Mouse (Mus musculus) midbrain, embryonic 11.5 days (tissue): ENCODE results near the gene Polq. TPM values are rescaled to one million over a fixed set of nuclear protein-coding genes. Genes with fewer than 3 reads are reported as not detected.
"Not testable (repeated sequence)": the region's sequence is repeated elsewhere in the genome, so short reads cannot be mapped to it uniquely, and the experiment has no call there.

ENCODE experiments used
- ATAC-seq: fragments of 200-750 bp; cut with Nextera tagmentation; 2 replicates; pipeline ENCODE4 v1.8.0; 2017; ENCODE audit warnings: moderate TSS enrichment, moderate library complexity; ENCODE audit not compliant: low FRiP score
- DNase-seq: peaks from one replicate; pipeline ENCODE4 v3.0.0; 2015; ENCODE audit warnings: low spot score; ENCODE audit errors: missing footprints
- H3K27ac ChIP-seq: fragments of 300-500 bp; sonication (generic); 2 replicates; pipeline ENCODE4 v1.5.1; 2014; ENCODE audit warnings: low read depth, low read length
- H3K27me3 ChIP-seq: fragments of 300-500 bp; sonication (generic); 2 replicates; pipeline ENCODE4 v1.6.1; 2014; ENCODE audit warnings: mild to moderate bottlenecking, low read length, moderate library complexity, mixed read lengths; ENCODE audit not compliant: control insufficient read depth, insufficient read depth
- H3K36me3 ChIP-seq: fragments of 300-500 bp; sonication (generic); 2 replicates; pipeline ENCODE4 v1.6.1; 2014; ENCODE audit warnings: mild to moderate bottlenecking, low read length, moderate library complexity, mixed read lengths; ENCODE audit not compliant: control insufficient read depth, insufficient read depth
- H3K4me1 ChIP-seq: fragments of 300-500 bp; sonication (generic); 2 replicates; pipeline ENCODE4 v1.6.1; 2014; ENCODE audit warnings: low read length; ENCODE audit not compliant: control insufficient read depth, insufficient read depth
- H3K4me2 ChIP-seq: fragments of 300-500 bp; sonication (generic); 2 replicates; pipeline ENCODE4 v1.6.1; 2014; ENCODE audit warnings: mild to moderate bottlenecking, moderate library complexity
- H3K4me3 ChIP-seq: fragments of 300-500 bp; sonication (generic); 2 replicates; pipeline ENCODE4 v1.5.1; 2014; ENCODE audit warnings: low read depth, low read length
- H3K9ac ChIP-seq: fragments of 300-500 bp; sonication (generic); 2 replicates; pipeline ENCODE4 v1.6.1; 2014; ENCODE audit warnings: low read length
- H3K9me3 ChIP-seq: fragments of 300-500 bp; sonication (generic); 2 replicates; pipeline ENCODE4 v1.6.1; 2016; ENCODE audit warnings: low read length; ENCODE audit not compliant: control insufficient read depth
- WGBS: fragments of 180-500 bp; shearing (Covaris S2); extraction: QIAGEN DNeasy Blood & Tissue Kit; methylation state at CpG from one replicate; pipeline ENCODE4 v1.1.7; 2014; 5-methylcytosine and 5-hydroxymethylcytosine counted together
- polyA plus RNA-seq: library from polyadenylated mRNA; unstranded; fragments of >200 nt; fragmentation: Nextera tagmentation; extraction: Ambion mirVana; gene quantifications from 2 replicates; pipeline ENCODE4 v1.2.1, GENCODE M21; 2014

Polq gene
- polyA plus RNA-seq, 1 experiment from 2014 or later: 11.0 TPM

GRCm38 (mm10) chr16:37059631-37060030 is 48.0 kb downstream of the Polq start:
- H3K27ac ChIP-seq: no peak overlapping the region
- ATAC-seq (no peak), DNase-seq (no peak)
- no peak overlapping the region for H3K4me2 ChIP-seq
- H3K9me3 ChIP-seq: no peaks in the 10 kb centered on the region
- H3K9ac ChIP-seq: no peak overlapping the region
- WGBS: 95% methylated on average over 3 of the region's 3 CpGs
- no peaks in the 10 kb centered on the region for H3K27me3 ChIP-seq
- no peaks in the 10 kb centered on the region for H3K4me1 ChIP-seq
- no peak overlapping the region for H3K4me3 ChIP-seq
- peaks cover 17% of the 10 kb centered on the region for H3K36me3 ChIP-seq

DNA sequence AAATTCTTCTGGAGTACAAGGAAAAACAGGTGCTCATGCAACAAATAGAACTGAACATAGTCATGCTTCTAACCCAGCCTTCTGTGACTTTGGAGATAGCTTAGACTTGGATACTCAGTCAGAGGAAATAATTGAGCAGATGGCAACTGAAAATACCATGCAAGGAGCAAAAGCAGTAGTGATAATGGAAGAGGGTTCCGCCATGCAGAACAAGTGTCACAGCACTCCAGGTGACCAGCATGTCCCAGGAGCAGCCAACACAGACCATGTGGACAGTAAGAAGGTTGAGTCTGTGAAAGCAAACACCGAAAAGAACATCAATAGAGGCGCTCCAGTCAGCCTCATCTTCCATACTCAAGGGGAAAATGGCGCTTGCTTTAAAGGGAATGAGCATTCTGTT is 49.7 kb downstream of the Polq start:
- ATAC-seq (no peak), DNase-seq (no peak)
- WGBS: 95% methylated on average over 4 of the region's 4 CpGs
- Histone ChIP-seq H3K36me3 (peaks cover 17% of the 10 kb centered on the region), H3K27me3 (no peaks in the 10 kb centered on the region), H3K9me3 (no peaks in the 10 kb centered on the region), H3K4me3 (no peak overlapping the region), H3K4me1 (no peaks in the 10 kb centered on the region), H3K27ac (no peak overlapping the region), H3K4me2 (no peak overlapping the region), H3K9ac (no peak overlapping the region)

DNA sequence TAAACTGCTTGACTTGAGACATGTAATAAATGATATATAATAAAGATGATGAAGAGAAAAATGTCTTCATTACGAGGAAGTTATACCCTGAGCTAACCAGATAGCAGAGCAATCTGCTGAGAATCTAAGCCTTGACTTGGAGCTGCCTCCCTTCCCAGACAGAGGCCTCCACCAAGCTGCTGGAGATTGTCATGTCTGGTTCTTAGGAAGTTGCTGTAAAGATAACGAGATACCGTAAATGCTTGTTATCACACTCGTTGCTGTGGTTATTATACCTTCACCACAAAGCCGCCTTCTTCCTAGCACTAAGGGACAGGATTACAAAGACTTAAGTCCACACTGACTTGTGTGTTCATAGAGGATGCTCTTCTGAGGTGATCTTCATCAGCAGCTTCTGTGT is 60.8 kb downstream of the Polq start:
- H3K4me3 ChIP-seq: no peak overlapping the region
- no peaks in the 10 kb centered on the region for H3K4me1 ChIP-seq
- H3K4me2 ChIP-seq: no peak overlapping the region
- H3K36me3 ChIP-seq: no peaks in the 10 kb centered on the region; the same call in 1 of the 2 replicates
- WGBS: 94% methylated on average over 5 of the region's 5 CpGs
- H3K9me3 ChIP-seq: no peaks in the 10 kb centered on the region
- no peak overlapping the region for H3K27ac ChIP-seq
- H3K9ac ChIP-seq: no peak overlapping the region
- no peak for ATAC-seq
- H3K27me3 ChIP-seq: no peaks in the 10 kb centered on the region
- no peak for DNase-seq

DNA sequence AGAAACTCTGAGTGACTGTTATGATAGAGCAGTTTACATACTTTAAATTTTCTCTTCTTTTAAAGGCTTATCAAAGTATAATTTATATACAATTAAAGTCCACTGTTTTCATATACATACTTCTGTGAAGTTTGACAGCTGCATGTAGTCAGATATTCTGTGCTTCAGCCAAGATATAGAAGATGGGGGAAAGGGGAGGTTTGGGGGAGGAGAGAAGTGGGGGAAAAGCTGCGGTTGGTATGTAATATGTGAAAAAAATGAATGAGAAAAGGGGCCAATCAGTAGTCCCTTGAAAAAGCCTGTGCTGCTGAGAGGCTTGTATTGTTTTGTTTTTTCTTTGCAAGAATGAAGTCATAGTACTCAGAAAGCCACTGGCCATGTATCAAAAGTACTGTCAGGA is 78.1 kb downstream of the Polq start:
- no peak overlapping the region for H3K9ac ChIP-seq
- no peak overlapping the region for H3K27ac ChIP-seq
- DNase-seq (no peak), ATAC-seq (no peak)
- no peaks in the 10 kb centered on the region for H3K4me1 ChIP-seq
- 93% methylated on average over 1 of the region's 1 CpGs for WGBS
- no peaks in the 10 kb centered on the region for H3K9me3 ChIP-seq
- no peak overlapping the region for H3K4me2 ChIP-seq
- H3K36me3 ChIP-seq: peaks cover 3% of the 10 kb centered on the region; the same call in 1 of the 2 replicates
- H3K27me3 ChIP-seq: no peaks in the 10 kb centered on the region
- no peak overlapping the region for H3K4me3 ChIP-seq

DNA sequence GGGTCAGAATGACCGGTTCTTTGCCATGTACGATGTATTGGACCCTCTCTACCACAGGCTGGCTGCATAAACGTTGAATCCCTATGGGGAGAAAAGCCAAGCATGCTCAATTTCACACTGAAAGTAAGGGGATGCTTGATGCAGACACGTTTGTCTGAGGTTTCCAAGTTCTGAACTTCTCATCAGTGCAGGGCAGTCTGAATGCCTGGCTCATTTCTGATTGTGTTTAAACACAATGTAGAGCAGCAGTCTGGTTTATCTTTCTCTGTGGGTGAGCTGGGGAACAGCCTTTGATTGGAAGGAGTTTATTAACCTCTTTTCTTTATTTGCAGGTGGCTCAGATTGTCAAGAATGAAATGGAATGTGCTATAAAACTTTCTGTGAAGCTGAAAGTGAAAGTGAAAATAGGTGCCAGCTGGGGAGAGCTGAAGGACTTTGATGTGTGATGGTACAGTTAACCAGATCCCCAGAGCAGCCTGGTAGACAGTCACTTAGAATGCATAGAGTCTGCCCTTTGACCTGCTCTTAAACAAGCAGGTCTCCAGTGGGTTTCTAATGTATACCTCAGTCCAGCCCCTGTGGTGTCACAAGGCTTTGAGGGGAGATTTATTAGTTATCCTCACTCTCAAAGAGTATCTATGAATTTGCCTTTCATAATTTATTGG is 82.7 kb downstream of the Polq start:
- DNase-seq: no peak
- Histone ChIP-seq H3K9ac (no peak overlapping the region), H3K9me3 (no peaks in the 10 kb centered on the region), H3K4me2 (no peak overlapping the region), H3K4me3 (no peak overlapping the region), H3K4me1 (no peaks in the 10 kb centered on the region), H3K27me3 (no peaks in the 10 kb centered on the region), H3K27ac (no peak overlapping the region), H3K36me3 (peaks cover 3% of the 10 kb centered on the region; the same call in 1 of the 2 replicates)
- ATAC-seq: no peak
- 81% methylated on average over 4 of the region's 4 CpGs for WGBS

DNA sequence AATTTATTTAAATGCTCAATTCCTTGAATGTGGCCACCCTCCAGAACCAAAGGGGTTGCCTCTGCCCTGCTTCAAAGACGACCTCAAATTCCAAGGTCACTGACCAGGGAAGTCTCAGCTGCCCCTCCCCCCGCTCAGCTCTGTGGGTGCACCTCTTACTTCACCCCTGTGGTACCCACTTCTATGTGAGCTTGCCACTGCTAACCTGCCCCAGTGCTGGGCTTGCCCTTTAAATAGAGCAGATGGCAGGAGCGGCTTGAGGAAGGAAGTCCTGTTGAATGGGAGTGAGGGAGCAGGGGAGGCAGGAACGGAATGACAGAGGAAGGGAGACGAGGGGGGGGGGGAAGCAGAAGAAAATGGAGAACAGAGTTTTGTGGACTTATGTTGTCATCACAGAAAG is 97.2 kb downstream of the Polq start:
- Histone ChIP-seq H3K4me2 (no peak overlapping the region), H3K9me3 (no peaks in the 10 kb centered on the region), H3K4me1 (no peaks in the 10 kb centered on the region), H3K27ac (no peak overlapping the region), H3K36me3 (no peaks in the 10 kb centered on the region), H3K9ac (no peak overlapping the region), H3K4me3 (no peak overlapping the region), H3K27me3 (no peaks in the 10 kb centered on the region)
- WGBS: 28% methylated on average over 5 of the region's 5 CpGs
- DNase-seq (no peak), ATAC-seq (peak; percentile 27; the same call in 1 of the 2 replicates)

DNA sequence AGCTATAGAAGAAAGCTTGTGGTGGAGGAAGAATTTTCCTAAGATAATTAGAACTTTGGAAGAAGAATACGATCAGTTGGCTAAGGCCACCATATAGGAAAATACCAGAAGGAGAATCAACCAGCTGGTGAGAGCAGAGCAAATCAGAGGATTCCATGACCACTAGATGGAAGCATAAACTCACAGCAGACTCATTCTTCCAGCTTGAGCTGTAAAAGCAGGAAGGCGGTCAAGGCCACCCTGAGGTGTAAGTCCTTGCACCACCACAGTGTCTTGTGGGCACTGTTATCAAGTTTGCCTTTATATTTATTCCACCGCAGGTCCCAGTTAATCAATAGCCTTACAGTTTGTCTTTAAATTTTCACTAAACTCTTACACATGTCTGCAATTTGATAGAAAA is 97.7 kb downstream of the Polq start:
- no peaks in the 10 kb centered on the region for H3K4me1 ChIP-seq
- WGBS: 36% methylated on average over 3 of the region's 3 CpGs
- peak; percentile 85 for ATAC-seq

DNA sequence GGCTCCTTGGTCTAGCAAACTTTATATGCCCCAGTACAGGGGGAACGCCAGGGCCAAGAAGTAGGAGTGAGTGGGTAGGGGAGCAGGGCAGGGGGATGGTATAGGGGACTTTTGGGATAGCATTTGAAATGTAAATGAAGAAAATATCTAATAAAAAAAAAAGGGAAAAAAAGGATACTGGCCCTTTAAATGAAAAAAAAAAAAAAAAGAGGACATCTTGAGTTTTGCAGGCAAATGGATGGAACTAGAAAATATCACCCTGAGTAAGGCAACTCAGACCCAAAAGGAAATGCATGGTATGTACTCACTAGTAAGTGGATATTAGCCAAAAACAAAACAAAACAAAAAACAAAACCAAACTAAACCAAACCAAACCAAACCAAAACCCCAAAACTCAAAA is 113.6 kb downstream of the Polq start:
- DNase-seq, H3K27me3 ChIP-seq, ATAC-seq, H3K27ac ChIP-seq, H3K4me1 ChIP-seq, H3K9ac ChIP-seq, H3K36me3 ChIP-seq, H3K4me3 ChIP-seq, H3K9me3 ChIP-seq, H3K4me2 ChIP-seq: not testable (repeated sequence)
- WGBS: 79% methylated on average over 1 of the region's 1 CpGs

More for the DNA sequence above, 97.7 kb downstream of the Polq start:
- Histone ChIP-seq H3K36me3 (no peaks in the 10 kb centered on the region), H3K9ac (no peak overlapping the region), H3K4me3 (no peak overlapping the region), H3K27me3 (no peaks in the 10 kb centered on the region), H3K4me2 (no peak overlapping the region), H3K27ac (no peak overlapping the region), H3K9me3 (no peaks in the 10 kb centered on the region)
- peak; percentile 90 for DNase-seq
